Mouse (Mus musculus): ENCODE measurements at regions not wholly inside any gene's neighbourhood (a gene's known extent, or its start where the extent isn't known, plus 50 kb on each side); places are given as distances from the start of the nearest gene placed in this dataset.

DNA sequence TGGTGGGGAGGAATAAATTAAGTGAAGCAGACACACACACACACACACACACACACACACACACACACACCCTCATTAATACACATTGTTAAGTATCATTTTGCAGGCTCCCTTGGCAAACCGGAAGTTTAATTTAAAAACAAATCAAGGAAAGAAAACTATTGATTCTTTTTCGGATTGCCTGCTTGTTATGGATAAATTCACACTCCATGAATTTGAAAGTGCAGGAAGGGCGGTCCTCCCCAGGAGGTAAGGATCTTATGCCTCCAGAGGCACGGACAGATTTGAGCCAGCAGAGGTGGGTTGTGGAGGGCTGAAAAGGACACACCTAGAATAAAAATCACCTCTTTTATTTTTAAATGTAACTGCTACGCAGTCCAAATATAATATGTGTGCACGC is 156.2 kb upstream of the Gm15217 start:
- no peak for DNase-seq

GRCm38 (mm10) chr14:46224421-46224950 is 154.7 kb upstream of the Gm15217 start:
- DNase-seq: no peak

DNA sequence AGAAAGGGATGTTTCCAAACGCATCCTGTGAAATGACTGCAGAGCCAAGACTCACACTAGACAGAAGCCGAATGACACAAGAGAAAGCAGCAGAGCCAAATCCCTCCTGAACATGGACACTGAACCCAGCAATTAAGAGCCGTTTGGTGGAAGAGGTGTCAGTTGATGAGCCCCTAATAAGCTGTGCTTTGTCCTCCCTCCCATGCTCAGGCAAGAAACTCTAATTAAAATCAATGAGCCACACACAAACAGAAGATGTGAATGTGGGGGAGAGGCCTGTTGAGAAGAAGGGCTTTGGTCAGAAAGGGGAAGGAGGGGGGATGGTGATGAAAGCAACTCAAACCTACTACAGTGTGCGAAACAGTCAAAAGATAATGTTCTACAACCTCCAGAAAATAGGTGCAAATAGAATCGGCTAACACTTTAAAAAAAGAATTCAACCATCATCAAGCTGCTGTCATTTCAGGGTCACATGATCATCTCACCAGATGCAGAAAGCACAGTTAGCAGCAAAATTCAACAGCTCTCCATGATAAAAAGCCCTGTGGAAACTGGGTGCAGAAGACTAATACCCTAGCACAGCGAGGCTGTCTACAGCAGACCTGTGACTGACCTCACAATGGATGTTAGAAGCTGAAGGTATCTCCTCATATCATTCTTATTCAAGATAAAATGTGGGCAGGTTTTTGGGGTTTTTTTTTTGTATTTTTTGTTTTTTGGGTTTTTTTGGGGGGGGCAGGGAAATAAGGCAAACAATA is 153.2 kb upstream of the Gm15217 start:
- DNase-seq: no peak

DNA sequence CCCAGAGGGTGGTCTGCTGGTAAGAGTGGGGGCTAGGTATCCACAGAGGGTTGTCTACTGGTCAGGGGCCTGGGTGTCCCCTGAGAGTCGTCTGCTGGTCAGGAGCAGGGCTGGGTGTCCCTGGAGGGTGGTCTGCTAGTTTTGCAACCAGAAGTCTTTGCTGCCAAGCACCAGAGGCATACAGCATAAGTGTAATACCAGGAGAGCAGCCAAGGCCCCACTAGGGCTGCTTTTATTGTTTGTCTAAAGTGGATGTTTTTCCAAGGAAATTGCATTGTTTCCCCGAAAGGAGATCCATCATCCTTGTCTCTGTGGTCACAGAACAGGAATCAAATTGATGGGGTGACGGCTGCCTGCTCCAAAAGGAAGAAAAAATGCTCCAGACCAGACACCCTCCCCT is 145.2 kb upstream of the Gm15217 start:
- DNase-seq: no peak

GRCm38 (mm10) chr14:46234835-46235234 is 144.4 kb upstream of the Gm15217 start:
- DNase-seq: no peak

GRCm38 (mm10) chr14:46240046-46240800 is 139.0 kb upstream of the Gm15217 start:
- no peak for DNase-seq

GRCm38 (mm10) chr14:46240896-46241295 is 138.3 kb upstream of the Gm15217 start:
- no peak for DNase-seq

DNA sequence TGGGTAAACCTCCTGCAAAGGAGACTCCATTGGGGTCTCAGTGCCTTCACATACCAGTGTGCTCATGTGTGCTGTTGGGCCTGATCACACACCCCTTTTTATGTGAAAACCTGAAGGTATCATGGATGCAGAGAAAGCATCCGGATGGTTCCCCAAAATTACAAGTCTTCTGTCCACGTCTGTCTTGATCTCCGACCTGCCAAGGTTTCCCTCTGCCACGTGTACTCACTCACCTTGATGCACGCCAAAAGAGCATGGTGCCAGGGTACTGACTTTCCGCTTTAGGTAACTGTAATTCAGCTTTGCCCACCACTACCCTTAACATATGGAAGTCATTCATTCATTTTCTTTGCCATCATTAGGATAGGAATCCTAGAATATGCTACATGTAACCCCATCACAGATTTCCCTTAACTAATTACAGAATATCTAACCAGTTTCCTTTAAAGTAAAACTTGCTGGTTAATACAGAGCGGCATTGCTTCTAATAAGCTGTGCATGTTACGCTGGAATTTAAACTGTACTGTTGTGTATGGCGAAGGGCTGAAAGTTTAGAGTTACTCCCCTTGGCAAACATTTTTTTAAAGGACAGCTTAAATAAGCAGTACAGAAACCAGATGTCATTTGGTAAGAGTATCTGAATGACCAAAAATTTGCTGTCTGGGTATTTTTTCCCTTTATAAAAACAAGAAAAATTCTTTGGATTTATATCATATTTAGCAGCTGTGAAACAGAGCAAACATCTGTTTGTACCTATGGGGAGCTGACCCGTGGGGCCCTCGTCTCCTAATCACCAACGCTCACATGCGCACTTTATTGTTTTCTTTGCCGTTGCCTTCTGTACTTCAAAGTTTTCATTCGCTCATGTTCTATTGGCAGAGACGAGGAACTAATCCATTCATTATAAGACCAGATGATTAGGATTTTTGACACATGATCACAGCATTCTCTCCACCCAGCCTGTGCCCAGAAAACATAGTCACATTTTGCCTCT is 131.4 kb upstream of the Gm15217 start:
- DNase-seq: no peak

GRCm38 (mm10) chr14:46249141-46249540 is 130.1 kb upstream of the Gm15217 start:
- DNase-seq: no peak

DNA sequence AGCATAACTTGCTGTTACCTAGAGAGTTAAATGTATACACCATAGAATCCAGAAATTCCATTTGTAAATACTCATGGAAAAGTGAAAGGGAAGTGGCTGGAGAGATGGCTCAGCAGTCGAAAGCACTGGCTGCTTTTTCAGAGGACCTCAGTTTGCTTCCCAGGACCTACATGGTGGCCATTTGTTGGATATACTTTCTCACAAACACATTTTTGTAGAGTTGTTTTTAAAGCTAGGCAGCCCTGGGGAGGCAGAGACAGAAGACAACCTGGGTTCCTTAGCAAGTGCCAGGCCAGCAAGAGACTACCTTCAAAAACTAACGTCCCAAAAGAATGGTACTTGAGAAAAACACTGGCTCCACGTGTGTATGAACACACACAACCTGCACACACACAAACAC is 124.0 kb upstream of the Gm15217 start:
- no peak for DNase-seq

DNA sequence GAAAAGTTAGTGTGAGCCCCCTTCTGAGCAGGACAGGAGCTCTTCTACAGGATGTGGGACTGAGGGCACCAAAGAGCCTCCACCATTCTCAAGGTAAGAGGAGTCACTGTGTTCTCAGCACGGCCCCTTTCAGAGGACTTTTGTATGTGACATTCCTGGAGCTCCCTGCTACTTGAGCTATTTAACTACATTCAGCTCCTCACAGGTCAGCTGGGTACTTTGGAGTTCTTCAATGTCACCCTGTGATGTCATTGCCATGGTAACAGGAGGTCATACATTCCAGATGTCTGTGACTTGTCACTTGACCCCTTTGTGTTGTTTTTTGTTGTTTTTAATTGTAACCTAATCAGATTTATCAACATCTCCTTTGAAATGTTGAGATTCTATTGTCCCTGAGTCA is 122.9 kb upstream of the Gm15217 start:
- DNase-seq: no peak

GRCm38 (mm10) chr14:46257311-46257710 is 121.9 kb upstream of the Gm15217 start:
- peak; percentile 15 for DNase-seq

- no peak for DNase-seq
Observed at GRCm38 (mm10) chr14:46258551-46258950, 120.7 kb upstream of the Gm15217 start.

DNA sequence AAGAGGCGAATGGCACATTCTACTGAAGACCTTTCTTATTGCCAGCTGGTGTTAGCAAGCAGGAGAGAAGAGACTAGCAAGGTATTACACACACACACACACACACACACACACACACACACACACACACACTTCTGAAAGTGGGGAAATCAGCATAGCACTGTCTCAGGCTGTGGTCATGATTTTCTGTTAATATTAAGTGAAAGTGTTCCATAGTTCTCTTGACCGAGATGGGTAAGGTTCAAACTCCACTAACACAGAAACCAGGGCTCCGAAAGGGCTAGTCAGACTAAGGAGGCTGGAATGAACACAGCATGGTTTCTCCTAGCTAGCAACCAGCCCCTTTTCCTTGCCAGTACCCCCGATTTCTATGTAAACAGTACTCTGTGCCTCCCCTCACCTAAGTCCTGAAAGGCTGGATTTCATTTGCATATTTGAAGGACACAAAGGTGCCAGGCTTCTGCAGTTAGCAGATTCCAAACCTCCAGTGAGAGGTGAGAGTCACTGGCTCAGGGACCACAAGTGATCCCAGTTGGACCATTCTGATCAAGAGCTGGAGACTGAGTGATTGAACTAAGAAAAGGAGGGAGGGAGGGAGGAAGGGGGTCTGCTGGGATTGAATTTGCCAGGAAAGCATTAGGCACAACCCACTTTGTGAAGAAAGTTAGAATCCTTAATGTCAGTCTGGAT is 118.8 kb upstream of the Gm15217 start:
- no peak for DNase-seq

- DNase-seq: no peak
Observed at GRCm38 (mm10) chr14:46275455-46275854, 103.8 kb upstream of the Gm15217 start.

DNA sequence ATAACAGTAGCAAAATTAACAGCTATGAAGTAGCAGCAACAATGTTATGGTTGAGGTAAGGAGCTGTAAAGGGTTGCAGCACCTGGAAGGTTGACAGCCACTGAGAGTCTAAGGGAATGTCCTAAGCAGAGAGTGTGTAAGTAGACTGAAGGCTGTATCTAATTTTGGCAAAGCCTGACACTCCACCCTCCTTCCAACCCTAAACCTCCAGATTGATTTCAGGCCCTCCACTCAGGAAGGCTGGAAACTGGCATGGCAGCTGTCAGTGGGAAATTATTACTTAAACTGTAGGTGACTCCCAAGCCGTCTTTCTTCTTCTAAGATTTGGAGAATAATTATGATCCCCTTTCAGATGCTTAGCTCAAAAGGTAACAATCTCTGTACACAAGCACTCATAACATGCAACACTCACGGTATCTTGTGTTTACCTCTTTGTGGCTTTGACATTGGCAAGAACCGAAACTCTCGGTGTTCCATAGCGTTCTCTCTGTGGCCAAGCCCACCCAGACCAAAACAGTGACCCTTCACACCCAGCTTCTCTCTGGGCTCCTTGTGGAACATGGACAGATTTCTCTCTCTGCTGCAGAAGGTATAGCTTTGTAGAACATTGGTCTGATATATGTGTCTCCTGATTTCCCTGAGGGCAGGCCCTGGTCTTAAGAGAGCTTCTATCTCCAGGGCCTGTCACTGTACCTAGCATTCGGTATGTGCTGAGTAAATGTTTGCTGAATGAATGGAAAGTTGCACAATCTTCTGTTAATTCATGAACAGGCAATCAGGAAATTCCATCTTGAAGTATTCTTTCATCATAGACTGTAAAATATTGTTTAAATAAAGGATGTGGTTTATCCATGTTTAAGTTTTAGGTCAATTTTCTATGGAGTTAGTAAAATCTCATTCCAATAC is 102.0 kb upstream of the Gm15217 start:
- no peak for DNase-seq

GRCm38 (mm10) chr14:46277832-46278611 is 101.2 kb upstream of the Gm15217 start:
- DNase-seq: no peak

DNA sequence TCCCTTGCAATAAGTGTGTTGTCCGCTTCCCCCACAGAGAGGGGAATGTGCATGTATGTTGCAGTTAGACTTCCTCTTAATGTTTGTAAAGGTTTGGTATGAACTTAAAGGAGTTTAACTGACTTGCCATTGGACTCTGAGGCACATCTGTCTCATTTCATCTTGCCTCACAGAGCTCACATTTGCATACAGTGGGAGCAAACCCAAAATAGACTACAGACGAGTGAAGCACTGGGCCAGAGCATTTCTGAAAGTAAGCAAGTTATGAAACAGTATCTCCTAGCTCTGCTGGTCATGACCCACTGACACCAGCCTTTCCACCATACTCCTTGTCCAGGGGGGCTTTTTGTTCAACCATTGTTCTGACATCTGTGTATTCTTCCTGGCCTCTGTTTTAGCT is 86.8 kb upstream of the Gm15217 start:
- no peak for DNase-seq

- no peak for DNase-seq
Observed at GRCm38 (mm10) chr14:46296275-46296674, 82.9 kb upstream of the Gm15217 start.

DNA sequence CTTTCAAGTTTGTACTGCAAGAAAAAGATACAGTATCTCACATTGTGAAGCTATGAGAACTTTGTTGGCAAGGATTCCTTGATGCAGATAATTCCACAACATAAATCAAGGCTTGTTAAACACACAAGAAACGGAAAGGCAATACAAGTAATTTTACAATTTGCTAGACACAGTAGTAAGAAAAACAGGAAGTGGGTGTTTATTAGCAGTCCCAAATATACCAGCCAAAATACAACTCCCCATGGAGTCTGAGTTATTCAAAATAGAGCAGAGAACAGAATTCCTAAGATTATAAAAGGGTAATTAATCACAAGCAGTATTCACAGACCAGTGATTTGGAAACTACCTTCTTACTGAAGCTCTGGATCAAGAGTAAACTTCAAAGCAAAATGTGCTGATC is 78.7 kb upstream of the Gm15217 start:
- no peak for DNase-seq
